In the genomic region with DNA sequence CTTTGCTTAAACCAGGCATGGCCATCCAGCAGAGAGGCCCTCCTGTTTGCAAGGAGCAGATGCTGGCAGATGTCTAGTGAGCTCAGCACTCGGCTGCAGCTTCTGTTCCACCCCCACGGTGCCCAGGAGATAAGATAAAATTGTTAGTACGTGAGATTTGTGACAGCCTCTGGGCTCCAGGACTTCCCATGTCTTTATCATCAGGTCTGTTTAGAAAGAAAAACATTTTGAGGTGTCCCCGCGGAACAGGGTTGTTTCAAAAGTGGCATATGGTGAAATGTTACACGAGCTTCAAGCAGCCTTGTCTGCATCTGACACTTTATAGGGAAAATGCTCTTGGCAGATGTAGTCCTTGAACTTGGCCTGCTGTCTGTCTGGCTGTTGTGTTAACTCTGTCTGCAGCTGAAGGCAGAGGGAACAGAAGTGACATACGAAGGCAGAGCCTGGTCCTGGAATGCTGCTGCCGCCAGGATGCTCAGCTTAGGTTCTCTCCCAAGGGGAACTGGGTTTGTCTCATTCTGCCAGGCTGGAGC, we compare ENCODE assay signal across 10 mouse cellular contexts.
DNase-seq lines count a peak whose midpoint lies in the region; ATAC-seq lines count a peak whose summit lies in the region.
"Had no signal": no experiment of that assay in that cellular context is flagged by ENCODE, and none has a peak within 500 bp of the region (broad histone marks: within the 10 kb centered on the region; RNA-seq: fewer than 3 reads in every experiment).

No protein-coding gene starts in this region.

- no peaks in the 10 kb centered on the region for H3K9me3 ChIP-seq in forebrain, embryonic 14.5 days (replicated peaks; ENCODE audit: control insufficient read depth, low read length)
- no peaks in the 10 kb centered on the region for H3K9me3 ChIP-seq in forebrain, embryonic 12.5 days
- H3K9me3 ChIP-seq in liver, embryonic 16.5 days (replicated peaks; ENCODE audit: control insufficient read depth, low read length): no peaks in the 10 kb centered on the region
- no peaks in the 10 kb centered on the region for H3K9me3 ChIP-seq in liver, embryonic 11.5 days (ENCODE audit: control insufficient read depth, low read length)

- ATAC-seq in forebrain, embryonic 14.5 days: 0 out of 2 replicates have a peak, but pooled peaks have one; percentile 29
- ATAC-seq in forebrain, embryonic 12.5 days (ENCODE audit: low FRiP score): no peak
- ATAC-seq in liver, embryonic 16.5 days (ENCODE audit: low read depth): peak; percentile 30
- ATAC-seq in liver, embryonic 11.5 days (replicated peaks; ENCODE audit: low FRiP score): no peak

- peak; percentile 53 for DNase-seq in forebrain, embryonic 14.5 days (ENCODE audit: low spot score)
- no peak for DNase-seq in liver, embryonic 11.5 days (ENCODE audit: low spot score)
- peak; percentile 23 for DNase-seq in embryo, embryonic 11 days
- peak; percentile 11 for DNase-seq in heart, postnatal 4 days
- no peak for DNase-seq in spleen, adult 12 weeks (ENCODE audit: low spot score)
- no peak for DNase-seq in thymus, postnatal 4 days
- DNase-seq: kidney, adult 18-20 months had no signal

- no peak overlapping the region for H3K4me3 ChIP-seq in forebrain, embryonic 14.5 days (ENCODE audit: low read depth, low read length)
- H3K4me3 ChIP-seq in forebrain, embryonic 12.5 days (replicated peaks): no peak overlapping the region
- no peak overlapping the region for H3K4me3 ChIP-seq in liver, embryonic 16.5 days (ENCODE audit: low read depth, low read length)
- no peak overlapping the region for H3K4me3 ChIP-seq in liver, embryonic 11.5 days (ENCODE audit: low read depth, low read length)

- no peak overlapping the region for H3K27ac ChIP-seq in forebrain, embryonic 14.5 days (ENCODE audit: low read depth, low read length)
- H3K27ac ChIP-seq in forebrain, embryonic 12.5 days: no peak overlapping the region
- H3K27ac ChIP-seq in liver, embryonic 16.5 days (ENCODE audit: low read length): no peak overlapping the region
- no peak overlapping the region for H3K27ac ChIP-seq in liver, embryonic 11.5 days (ENCODE audit: low read depth, low read length)
- H3K27ac ChIP-seq: macrophage had no signal

- WGBS in forebrain, embryonic 14.5 days: 64% methylated on average over 8 of the region's 8 CpGs
- 74% methylated on average over 8 of the region's 8 CpGs for WGBS in forebrain, embryonic 12.5 days
- WGBS in liver, embryonic 16.5 days (ENCODE audit: insufficient replicate concordance): 29% methylated on average over 8 of the region's 8 CpGs
- WGBS in liver, embryonic 11.5 days: 25% methylated on average over 8 of the region's 8 CpGs

- no peaks in the 10 kb centered on the region for H3K4me1 ChIP-seq in forebrain, embryonic 14.5 days (ENCODE audit: control insufficient read depth, insufficient read depth, low read length)
- H3K4me1 ChIP-seq in forebrain, embryonic 12.5 days: no peaks in the 10 kb centered on the region
- no peaks in the 10 kb centered on the region for H3K4me1 ChIP-seq in liver, embryonic 16.5 days (ENCODE audit: control insufficient read depth, low read depth, low read length)
- H3K4me1 ChIP-seq in liver, embryonic 11.5 days (replicated peaks; ENCODE audit: control insufficient read depth, insufficient read depth, low read length): peaks cover 3% of the 10 kb centered on the region

- no peaks in the 10 kb centered on the region for H3K36me3 ChIP-seq in forebrain, embryonic 14.5 days (ENCODE audit: control insufficient read depth, insufficient read depth, low read length)
- no peaks in the 10 kb centered on the region for H3K36me3 ChIP-seq in forebrain, embryonic 12.5 days (replicated peaks)
- H3K36me3 ChIP-seq in liver, embryonic 16.5 days (ENCODE audit: control insufficient read depth, insufficient read depth): no peaks in the 10 kb centered on the region
- no peaks in the 10 kb centered on the region for H3K36me3 ChIP-seq in liver, embryonic 11.5 days (ENCODE audit: control insufficient read depth, insufficient read depth, low read length)

- no peaks in the 10 kb centered on the region for H3K27me3 ChIP-seq in forebrain, embryonic 14.5 days (replicated peaks; ENCODE audit: control insufficient read depth, insufficient read depth, low read length)
- H3K27me3 ChIP-seq in forebrain, embryonic 12.5 days: no peaks in the 10 kb centered on the region
- H3K27me3 ChIP-seq in liver, embryonic 16.5 days (ENCODE audit: control insufficient read depth, insufficient read depth, low read depth, low read length): no peaks in the 10 kb centered on the region
- no peaks in the 10 kb centered on the region for H3K27me3 ChIP-seq in liver, embryonic 11.5 days (replicated peaks; ENCODE audit: control insufficient read depth, insufficient read depth, low read length)

- H3K9ac ChIP-seq in forebrain, embryonic 14.5 days (ENCODE audit: low read length): no peak overlapping the region
- no peak overlapping the region for H3K9ac ChIP-seq in forebrain, embryonic 12.5 days
- no peak overlapping the region for H3K9ac ChIP-seq in liver, embryonic 16.5 days (ENCODE audit: low read depth, low read length)
- H3K9ac ChIP-seq in liver, embryonic 11.5 days (ENCODE audit: low read depth, low read length): no peak overlapping the region

- no peak overlapping the region for H3K4me2 ChIP-seq in forebrain, embryonic 14.5 days (ENCODE audit: low read length)
- no peak overlapping the region for H3K4me2 ChIP-seq in forebrain, embryonic 12.5 days
- no peak overlapping the region for H3K4me2 ChIP-seq in liver, embryonic 16.5 days (ENCODE audit: low read depth, low read length)
- H3K4me2 ChIP-seq in liver, embryonic 11.5 days: no peak overlapping the region

Comparison
In these comparisons a context has a peak if more than half of its experiments do, and no peak if none do; other contexts are left out.
1. ATAC-seq: peak in forebrain, embryonic 14.5 days (single experiment) and liver, embryonic 16.5 days (single experiment); none in forebrain, embryonic 12.5 days (single experiment) and liver, embryonic 11.5 days (single experiment).
2. DNase-seq: peak in forebrain, embryonic 14.5 days (single experiment), embryo, embryonic 11 days (single experiment) and heart, postnatal 4 days (single experiment); none in liver, embryonic 11.5 days (single experiment), spleen, adult 12 weeks (single experiment) and thymus, postnatal 4 days (single experiment).